Mouse (Mus musculus): ENCODE measurements around the gene Rpl13. TPM values are rescaled to one million over a fixed set of nuclear protein-coding genes. Genes with fewer than 3 reads are reported as not detected.

Rpl13 gene
- total RNA-seq, 4 experiments from 2014 or later = 402 to 462 (median 427) TPM

DNA sequence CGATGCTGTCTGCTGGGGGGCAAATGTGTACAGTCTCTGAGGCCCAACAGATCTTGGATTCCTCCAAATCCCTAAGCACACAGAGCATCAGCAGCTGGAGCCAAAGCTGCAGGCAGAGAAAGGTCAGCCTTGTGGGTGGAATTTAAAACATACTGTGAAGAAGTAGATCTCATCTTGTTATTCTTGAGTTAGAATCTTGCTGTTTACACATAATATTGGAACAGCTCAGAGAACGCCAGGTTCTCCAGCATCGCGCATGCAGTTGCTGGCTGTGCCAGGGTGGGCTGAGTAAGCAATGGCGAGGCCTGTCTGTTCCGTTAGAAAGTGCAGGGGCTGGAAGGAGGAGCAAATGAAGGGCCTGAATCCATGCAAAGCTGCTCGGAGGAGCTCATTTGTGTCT is 44.2 kb downstream of the Rpl13 start:
- peak; percentile 38 for DNase-seq (ENCODE audit: low spot score)

DNA sequence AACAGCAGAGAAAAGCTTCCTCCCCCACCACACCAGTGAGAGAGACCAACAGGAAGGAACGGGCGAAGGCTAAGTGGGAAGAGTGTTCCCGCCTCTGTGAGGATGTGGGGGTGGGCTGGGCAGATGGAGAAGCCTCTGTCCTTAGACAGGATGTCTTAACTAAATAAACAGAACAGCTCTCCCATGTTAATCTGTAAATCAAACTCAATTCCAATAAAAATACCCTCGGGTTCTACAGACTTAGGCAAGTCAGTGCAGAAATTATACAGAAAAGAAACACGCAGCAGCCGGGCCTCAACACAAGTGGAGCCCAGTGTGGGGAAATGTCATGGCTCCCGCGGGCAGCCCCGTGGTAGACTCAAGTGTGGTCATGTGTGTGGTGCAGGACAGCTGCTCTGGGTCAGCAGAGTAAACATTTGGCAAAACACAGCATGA is 48.6 kb downstream of the Rpl13 start:
- no peak for DNase-seq (ENCODE audit: low spot score)

Small RNA genes within 50 kb of the gene (microRNA-seq; reads per million reads assigned to microRNA genes)
- gene Mir7079 (not detected), gene Mir7080 (not detected)

Other genes starting within 250 kb of the Rpl13 start
- 10 to 100 TPM; 71.5 to 75.9 (median 75.2) TPM for gene Ankrd11, start 60.1 kb upstream of the Rpl13 start, total RNA-seq (2022)
- 10 to 100 TPM; 86.9 to 99.5 (median 95.3) TPM for gene Spg7, start 39.4 kb upstream of the Rpl13 start, total RNA-seq (2022)
- gene Cpne7, start 15.0 kb downstream of the Rpl13 start, total RNA-seq (2022) = 1 to 10 TPM in 2 of 4 experiments, under 1 TPM in 2; 0.52 to 1.7 (median 0.89) TPM
- gene Sult5a1, start 56.0 kb downstream of the Rpl13 start, total RNA-seq (2022) = under 1 TPM; 0.34 to 0.87 (median 0.60) TPM
- gene Dpep1, start 83.9 kb downstream of the Rpl13 start, total RNA-seq (2022) = 10 to 100 TPM; 22.6 to 45.5 (median 37.4) TPM
- 10 to 100 TPM; 61.3 to 68.0 (median 65.5) TPM for gene Chmp1a, start 110.4 kb downstream of the Rpl13 start, total RNA-seq (2022)
- 10 to 100 TPM; 22.0 to 36.7 (median 27.5) TPM for gene Spata33, start 110.5 kb downstream of the Rpl13 start, total RNA-seq (2022)
- 10 to 100 TPM; 15.0 to 25.2 (median 20.2) TPM for gene Cdk10, start 122.5 kb downstream of the Rpl13 start, total RNA-seq (2022)
- gene Spata2l, start 133.9 kb downstream of the Rpl13 start, total RNA-seq (2022) = 1 to 10 TPM; 4.4 to 7.0 (median 6.0) TPM
- gene Zfp276, start 151.8 kb downstream of the Rpl13 start, total RNA-seq (2022) = 10 to 100 TPM in 1 of 4 experiments, 1 to 10 TPM in 3; 8.2 to 10.8 (median 9.2) TPM
- gene Vps9d1, start 152.0 kb downstream of the Rpl13 start, total RNA-seq (2022) = 10 to 100 TPM; 25.5 to 35.0 (median 27.5) TPM
- 1 to 10 TPM; 5.3 to 7.8 (median 6.3) TPM for gene Fanca, start 216.2 kb downstream of the Rpl13 start, total RNA-seq (2022)
- under 1 TPM in 2 of 4 experiments, not detected in 2; 0.16 to 0.22 TPM for gene Spire2, start 230.4 kb downstream of the Rpl13 start, total RNA-seq (2022)